Mouse (Mus musculus) induced T-regulatory cell, adult 2 months (primary cell): ENCODE measurements at regions not wholly inside any gene's neighbourhood (a gene's known extent, or its start where the extent isn't known, plus 50 kb on each side); places are given as distances from the start of the nearest gene placed in this dataset.
A peak's percentile ranks its signal among the peaks of the same experiment; 100 is the strongest.

Experiments
- DNase-seq: peaks from one replicate; pipeline ENCODE4 v3.0.0-alpha.2; 2012; ENCODE audit warnings: low read depth

DNA sequence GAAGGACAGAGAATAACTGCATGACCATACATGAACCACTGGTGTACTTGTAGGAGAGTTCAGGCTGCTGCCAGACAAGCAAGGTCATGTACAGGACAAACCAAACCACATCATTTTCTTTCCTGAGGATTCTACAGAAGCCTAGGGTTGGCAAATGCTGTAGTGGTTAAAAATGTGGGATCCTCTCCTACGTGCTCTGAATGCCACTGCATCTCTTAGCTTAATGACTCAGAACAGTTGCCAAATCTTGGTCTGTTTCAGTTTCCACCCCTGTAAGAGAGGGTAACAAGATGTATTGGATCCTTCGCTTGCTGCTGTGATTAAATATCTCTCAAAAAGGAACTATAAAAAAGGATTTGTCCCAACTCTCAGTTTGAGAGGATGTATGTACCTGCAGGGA is 938.1 kb downstream of the 4930444P10Rik start:
- DNase-seq, result no peak

- DNase-seq, result no peak
These were observed 939.2 kb downstream of the 4930444P10Rik start for GRCm38 (mm10) chr1:15153952-15154351.

DNA sequence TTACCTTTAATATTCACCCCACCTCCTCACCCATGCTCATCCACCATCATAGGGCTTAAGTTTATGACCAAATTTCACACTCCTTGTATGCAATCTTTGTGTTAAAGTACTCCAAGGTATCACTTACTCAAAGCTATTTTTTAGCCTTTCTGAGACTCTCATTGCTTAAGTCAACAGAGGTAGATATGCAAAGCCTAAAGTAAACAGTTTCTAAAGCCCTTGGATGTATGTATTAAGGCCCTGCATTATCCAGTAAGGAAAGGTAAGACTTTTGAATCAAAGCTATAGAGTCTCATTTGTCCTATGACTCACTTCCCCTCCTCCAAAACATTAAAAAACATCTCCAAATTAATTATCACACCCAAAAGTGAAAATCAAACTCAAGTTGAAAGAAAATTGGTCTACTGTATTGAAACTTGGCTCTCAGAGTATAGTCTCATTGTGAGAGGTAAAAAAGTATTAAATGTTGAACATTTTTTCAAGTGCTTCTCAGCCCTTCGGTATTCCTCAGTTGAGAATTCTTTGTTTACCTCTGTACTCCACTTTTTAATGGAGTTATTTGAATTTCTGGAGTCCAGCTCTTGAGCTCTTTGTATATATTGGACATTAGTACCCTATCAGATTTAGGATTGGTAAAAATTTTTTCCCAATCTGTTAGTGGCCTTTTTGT is 949.1 kb downstream of the 4930444P10Rik start:
- no peak for DNase-seq

- DNase-seq, result no peak
These were observed 974.7 kb downstream of the 4930444P10Rik start for GRCm38 (mm10) chr1:15118462-15118861.

GRCm38 (mm10) chr1:15111420-15111819 is 981.7 kb downstream of the 4930444P10Rik start:
- no peak for DNase-seq

DNA sequence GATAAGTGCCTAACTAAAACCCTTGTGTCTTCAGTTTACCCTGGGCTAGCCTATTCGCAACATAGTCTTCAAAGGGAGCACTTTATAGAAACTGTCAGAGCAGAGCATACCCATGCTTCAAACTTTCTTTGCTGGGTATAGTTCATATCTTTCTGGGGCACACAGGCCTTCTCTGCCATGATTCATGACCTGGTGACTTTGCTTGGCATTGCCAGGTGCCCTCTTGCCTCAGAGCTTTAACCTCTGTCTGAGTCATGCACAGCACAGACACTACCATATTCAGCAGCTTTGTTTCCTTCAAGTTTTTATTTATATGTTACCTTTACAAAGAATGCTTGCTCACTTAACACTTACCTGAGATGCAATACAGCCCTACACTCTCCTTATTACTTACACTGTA is 1022.8 kb downstream of the 4930444P10Rik start:
- DNase-seq, result no peak

DNA sequence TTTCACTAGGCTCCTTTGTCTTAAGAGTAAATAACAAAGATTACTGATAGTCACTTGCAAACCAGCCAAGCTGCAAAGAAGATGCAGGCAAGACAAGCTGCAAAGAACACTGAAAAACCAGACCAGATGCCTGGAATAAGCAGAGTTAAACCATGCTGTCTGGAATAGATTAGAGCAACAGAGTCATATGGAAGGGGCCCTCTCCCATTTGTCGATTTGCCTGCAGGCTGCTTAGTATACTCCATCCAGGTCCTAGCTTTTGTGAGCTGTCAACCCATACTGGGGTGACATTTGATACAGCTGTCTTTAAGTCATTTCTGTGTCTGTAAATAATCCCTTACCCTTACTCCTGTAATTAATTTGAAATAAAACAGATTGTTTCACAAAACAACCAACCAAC is 1059.1 kb downstream of the 4930444P10Rik start:
- DNase-seq, result no peak

DNA sequence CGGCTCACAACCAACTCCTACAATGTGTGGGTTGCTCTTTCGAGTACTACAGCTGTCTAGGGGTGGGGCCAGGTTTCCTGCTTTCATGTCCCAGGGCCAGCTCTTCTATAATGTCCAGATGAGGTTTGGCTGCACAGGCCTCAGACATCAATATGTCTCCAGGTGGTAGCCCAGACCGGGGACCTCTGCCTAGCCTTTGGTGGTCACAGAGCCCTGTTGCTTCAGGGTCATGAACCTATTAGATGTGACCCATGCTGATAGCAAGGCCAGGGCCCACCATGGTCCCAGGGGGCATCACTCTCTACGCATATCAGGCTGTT is 1074.7 kb downstream of the 4930444P10Rik start:
- DNase-seq, result no peak

- no peak for DNase-seq
These were observed 1075.3 kb downstream of the 4930444P10Rik start for GRCm38 (mm10) chr1:15017689-15018459.

GRCm38 (mm10) chr1:15007663-15008344 is 1085.3 kb downstream of the 4930444P10Rik start:
- DNase-seq, result peak; percentile 58

DNA sequence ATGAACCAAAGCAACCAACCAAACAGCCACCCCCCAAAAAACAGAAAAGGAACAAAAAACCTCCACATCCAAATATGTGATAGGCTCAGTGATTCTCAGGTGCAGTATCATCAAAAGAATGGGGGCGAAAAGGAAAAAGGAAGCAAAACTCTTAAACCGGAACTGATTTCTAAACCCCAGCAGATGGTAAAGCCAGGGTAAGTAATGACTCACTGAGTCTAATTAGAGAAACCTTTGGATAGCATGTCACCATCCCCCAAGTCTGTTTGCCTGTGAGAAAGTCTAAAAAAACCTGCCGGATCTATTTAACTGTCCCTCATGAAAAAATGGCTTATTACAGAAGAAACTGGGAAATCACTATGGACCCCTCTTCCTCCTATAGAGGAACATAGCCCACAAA is 1097.8 kb downstream of the 4930444P10Rik start:
- no peak for DNase-seq

GRCm38 (mm10) chr1:14980093-14980711 is 1112.9 kb downstream of the 4930444P10Rik start:
- no peak for DNase-seq
